9 mouse cellular contexts compared by ENCODE assay signal in the genomic region with DNA sequence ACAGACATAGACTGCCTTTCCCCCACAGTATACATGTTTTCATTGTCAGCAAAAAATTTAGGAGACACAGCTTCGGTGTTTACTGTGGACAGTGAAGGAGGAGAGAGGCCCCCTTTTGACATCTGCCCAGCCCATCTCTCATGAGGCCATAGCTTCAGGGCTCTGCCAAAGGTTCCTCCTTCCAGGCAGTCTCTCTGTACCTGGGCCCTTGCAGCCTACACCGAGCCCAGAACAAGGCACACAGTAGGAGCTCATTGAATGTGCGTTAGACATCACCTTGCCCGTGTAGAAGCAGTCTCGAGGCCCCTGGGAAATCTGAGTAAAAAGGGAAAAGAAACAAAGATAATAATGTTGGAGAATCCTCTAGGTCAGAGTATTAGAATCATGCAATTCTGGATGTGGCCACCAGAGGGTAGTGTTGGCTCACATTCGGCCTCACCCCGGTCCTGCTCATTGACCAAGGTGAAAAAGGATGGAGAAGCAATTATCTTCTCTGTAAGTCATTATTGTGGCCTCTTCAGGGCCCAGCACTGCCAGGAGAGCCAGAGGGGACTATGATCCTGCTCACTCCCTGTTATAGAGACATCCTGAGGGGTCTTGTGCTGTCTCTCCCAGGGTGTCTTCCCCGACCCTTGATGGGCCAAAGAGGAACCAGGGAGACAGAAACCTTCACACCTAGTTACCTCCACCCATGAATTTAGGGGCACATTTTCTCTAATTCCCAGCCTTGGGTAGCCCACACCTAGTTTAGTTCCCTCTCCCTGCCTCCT. TPM values are rescaled to one million over a fixed set of nuclear protein-coding genes. Genes with fewer than 3 reads are reported as not detected.
DNase-seq lines count a peak whose midpoint lies in the region; ATAC-seq and TF ChIP-seq lines count a peak whose summit lies in the region.
"Had no signal": no experiment of that assay in that cellular context is flagged by ENCODE, and none has a peak within 500 bp of the region (broad histone marks: within the 10 kb centered on the region; RNA-seq: fewer than 3 reads in every experiment).

No protein-coding gene starts in this region.

- TF ChIP-seq CTCF in MEL (IDR thresholded peaks at IDR 0.05 in 2 of 3, conservative IDR thresholded peaks at IDR 0.05 in 1 of 3; ENCODE audit: control insufficient read depth in 1 of 3, insufficient read depth in 1 of 3, low read depth in 2 of 3, low read length in 3 of 3, poor library complexity in 1 of 3, severe bottlenecking in 1 of 3), result peak; percentile 93 to 99 (median 94)
- TF ChIP-seq CTCF in lung, embryonic 14.5 days (IDR thresholded peaks at IDR 0.05; ENCODE audit: low read depth), result peak; percentile 93

- H3K79me2 ChIP-seq in MEL (ENCODE audit: control insufficient read depth, insufficient read depth, low read length, poor library complexity), result no peaks in the 10 kb centered on the region

- H3K27ac ChIP-seq in MEL (ENCODE audit: control insufficient read depth, low read depth, low read length), result no peak overlapping the region
- H3K27ac ChIP-seq in lung, embryonic 14.5 days (ENCODE audit: low read depth), result no peak overlapping the region

- H3K27me3 ChIP-seq in MEL (ENCODE audit: control insufficient read depth in 1 of 2, insufficient read depth in 2 of 2, low read length in 2 of 2), result peaks cover 0 to 1% of the 10 kb centered on the region in 2 experiments; a peak in 2 of 4 replicates
- peaks cover 12% of the 10 kb centered on the region for H3K27me3 ChIP-seq in lung, embryonic 14.5 days (ENCODE audit: insufficient read depth, low read length)

- no peak overlapping the region for H3K4me2 ChIP-seq in lung, embryonic 14.5 days

- no peaks in the 10 kb centered on the region for H3K4me1 ChIP-seq in MEL (ENCODE audit: control insufficient read depth in 1 of 2, insufficient read depth in 2 of 2, low read length in 2 of 2)
- no peaks in the 10 kb centered on the region for H3K4me1 ChIP-seq in lung, embryonic 14.5 days (ENCODE audit: insufficient read depth)

- no peaks in the 10 kb centered on the region for H3K9me3 ChIP-seq in MEL (replicated peaks; ENCODE audit: insufficient read depth, low read length)
- no peaks in the 10 kb centered on the region for H3K9me3 ChIP-seq in lung, embryonic 14.5 days (ENCODE audit: low read depth, low read length)

- 13% methylated on average over 8 of the region's 8 CpGs for WGBS in lung, embryonic 14.5 days

- peak; percentile 82 for DNase-seq in MEL (ENCODE audit: low read depth, low spot score)
- peak; percentile 42 for DNase-seq in c-Kit-negative CD71-positive TER-119-positive erythroid progenitor cells, embryonic 14.5 days (ENCODE audit: low read depth, low spot score)
- DNase-seq in heart, postnatal 10 days, result peak; percentile 82 to 91
- peak; percentile 73 to 87 for DNase-seq in kidney, postnatal 36 days
- DNase-seq in lung, embryonic 14.5 days, result peak; percentile 90
- peak; percentile 80 for DNase-seq in ovary, postnatal 14 days (ENCODE audit: low spot score)
- DNase-seq in thymus, postnatal 14 days, result peak; percentile 80

- intact Hi-C loops in heart, postnatal 10 days (cut with DNase I), result loop anchor here (1.0 to 2.0 kb wide), 2 partner anchors 46 to 110 kb away; a partner anchor contains a TSS

- TF ChIP-seq RAD21 in MEL (IDR thresholded peaks at IDR 0.05; ENCODE audit: low read depth, low read length), result peak; percentile 100

- no peaks in the 10 kb centered on the region for H3K36me3 ChIP-seq in MEL (ENCODE audit: control insufficient read depth in 1 of 2, insufficient read depth in 2 of 2, low read length in 2 of 2)
- H3K36me3 ChIP-seq in lung, embryonic 14.5 days (ENCODE audit: insufficient read depth), result no peaks in the 10 kb centered on the region

- H3K9ac ChIP-seq in MEL (ENCODE audit: control insufficient read depth, low read depth, low read length, poor library complexity, severe bottlenecking), result no peak overlapping the region
- H3K9ac ChIP-seq in lung, embryonic 14.5 days, result no peak overlapping the region

- H3K4me3 ChIP-seq in MEL (ENCODE audit: control insufficient read depth in 1 of 2, insufficient read depth in 1 of 2, low read depth in 2 of 2, low read length in 2 of 2), result no peak overlapping the region
- no peak overlapping the region for H3K4me3 ChIP-seq in lung, embryonic 14.5 days (ENCODE audit: low read depth, low read length)

- peak; percentile 63; the same call in 1 of the 2 replicates for ATAC-seq in erythroid progenitor cell, adult 5-6 weeks (replicated peaks; ENCODE audit: low FRiP score, poor library complexity, severe bottlenecking)
- ATAC-seq in lung, embryonic 14.5 days (ENCODE audit: insufficient read depth), result peak; percentile 46; the same call in 1 of the 2 replicates

- TF ChIP-seq POLR2A in MEL (IDR thresholded peaks at IDR 0.05; ENCODE audit: control insufficient read depth in 1 of 2, insufficient read depth in 1 of 2, low read depth in 1 of 2, low read length in 2 of 2, poor library complexity in 1 of 2), result no peak

- TF ChIP-seq EP300 in MEL (IDR thresholded peaks at IDR 0.05; ENCODE audit: low read depth in 1 of 2, low read length in 2 of 2), result no peak

TF ChIP-seq in MEL, 35 proteins besides CTCF, POLR2A, EP300 and RAD21 (continues in another document):
- TF ChIP-seq TBP (IDR thresholded peaks at IDR 0.05; ENCODE audit: low read depth, low read length) (peak; percentile 33; the same call in 1 of the 2 replicates), SMC3 (IDR thresholded peaks at IDR 0.05; ENCODE audit: low read depth, low read length) (peak; percentile 92), MAZ (IDR thresholded peaks at IDR 0.05; ENCODE audit: low read depth, low read length) (0 out of 2 replicates have a peak, but pooled peaks have one; percentile 11), ZC3H11A (IDR thresholded peaks at IDR 0.05; ENCODE audit: low read depth, low read length) (peak; percentile 93), MAFK (IDR thresholded peaks at IDR 0.05; ENCODE audit: borderline replicate concordance, low read depth, low read length) (no peak), SIN3A (IDR thresholded peaks at IDR 0.05; ENCODE audit: low read length) (peak; percentile 56; the same call in 1 of the 2 replicates), ETS1 (IDR thresholded peaks at IDR 0.05; ENCODE audit: low read depth, low read length) (no peak), GABPA (IDR thresholded peaks at IDR 0.05; ENCODE audit: low read depth, low read length) (no peak), MYB (IDR thresholded peaks at IDR 0.05; ENCODE audit: low read depth, low read length) (no peak), E2F4 (IDR thresholded peaks at IDR 0.05; ENCODE audit: borderline replicate concordance, low read depth, low read length) (no peak), USF2 (IDR thresholded peaks at IDR 0.05; ENCODE audit: borderline replicate concordance in 1 of 2, insufficient read depth in 1 of 2, low read depth in 1 of 2, low read length in 2 of 2) (no peak), MXI1 (IDR thresholded peaks at IDR 0.05; ENCODE audit: low read depth, low read length) (no peak), POLR2AphosphoS2 (IDR thresholded peaks at IDR 0.05; ENCODE audit: low read length) (no peak), KAT2A (conservative IDR thresholded peaks at IDR 0.05; ENCODE audit: low read depth, low read length) (no peak), ZNF384 (IDR thresholded peaks at IDR 0.05; ENCODE audit: low read depth, low read length) (no peak), USF1 (IDR thresholded peaks at IDR 0.05; ENCODE audit: low read depth, low read length) (no peak)

RNA-seq across cellular contexts. Expression of a gene that starts 6.5 kb away (rescaled TPM):
- total RNA-seq in MEL (2012; rRNA removed), result 6.6 and 10.9 TPM in 2 replicates
- polyA plus RNA-seq in MEL (2012; ENCODE audit: insufficient read depth in 1 of 2, insufficient read length in 2 of 2, low read depth in 1 of 2, low replicate concordance in 2 of 2, missing spikeins in 1 of 2), result 10 to 100 TPM in 1 of 2 experiments, not detected in 1; 34.8 TPM
- not detected in 2 replicates for total RNA-seq in erythroid progenitor cell, adult 5-6 weeks (2015; ENCODE audit: low replicate concordance)
- 0.13 TPM in 1 of 2 replicates, not detected in the other for total RNA-seq in erythroid progenitor cell, adult 5-6 weeks (2017; ENCODE audit: low replicate concordance)
- total RNA-seq in heart, postnatal 10 days (2021), result 1 to 10 TPM; 1.4 TPM
- polyA plus RNA-seq in lung, embryonic 14.5 days (2014; fragmentation: Nextera tagmentation; extraction: Ambion mirVana), result 8.7 and 9.6 TPM in 2 replicates

RNA-seq across cellular contexts. Expression of a gene that starts 28.2 kb away (rescaled TPM):
- total RNA-seq in MEL (2012; rRNA removed), result not detected in 2 replicates
- polyA plus RNA-seq in MEL (2012; ENCODE audit: insufficient read depth in 1 of 2, insufficient read length in 2 of 2, low read depth in 1 of 2, low replicate concordance in 2 of 2, missing spikeins in 1 of 2), result not detected
- total RNA-seq in erythroid progenitor cell, adult 5-6 weeks (2015; ENCODE audit: low replicate concordance), result not detected in 2 replicates
- total RNA-seq in erythroid progenitor cell, adult 5-6 weeks (2017; ENCODE audit: low replicate concordance), result not detected in 2 replicates
- not detected for total RNA-seq in heart, postnatal 10 days (2021)
- polyA plus RNA-seq in lung, embryonic 14.5 days (2014; fragmentation: Nextera tagmentation; extraction: Ambion mirVana), result not detected in 2 replicates
- total RNA-seq: left cerebral cortex, adult 8-10 months had no signal

RNA-seq across cellular contexts. Expression of a gene that starts 35.2 kb away (rescaled TPM):
- 1.0 and 1.4 TPM in 2 replicates for total RNA-seq in MEL (2012; rRNA removed)
- 1 to 10 TPM in 1 of 2 experiments, not detected in 1; 8.5 TPM for polyA plus RNA-seq in MEL (2012; ENCODE audit: insufficient read depth in 1 of 2, insufficient read length in 2 of 2, low read depth in 1 of 2, low replicate concordance in 2 of 2, missing spikeins in 1 of 2)
- total RNA-seq in erythroid progenitor cell, adult 5-6 weeks (2015; ENCODE audit: low replicate concordance), result 7.2 and 10.1 TPM in 2 replicates
- 1.9 and 5.5 TPM in 2 replicates for total RNA-seq in erythroid progenitor cell, adult 5-6 weeks (2017; ENCODE audit: low replicate concordance)
- 100 to 1,000 TPM; 252 to 286 TPM for total RNA-seq in heart, postnatal 10 days (2021)
- polyA plus RNA-seq in lung, embryonic 14.5 days (2014; fragmentation: Nextera tagmentation; extraction: Ambion mirVana), result 88.3 and 93.1 TPM in 2 replicates

RNA-seq across cellular contexts. Expression of a gene that starts 42.7 kb away (rescaled TPM):
- 320 and 383 TPM in 2 replicates for total RNA-seq in MEL (2012; rRNA removed)
- polyA plus RNA-seq in MEL (2012; ENCODE audit: insufficient read depth in 1 of 2, insufficient read length in 2 of 2, low read depth in 1 of 2, low replicate concordance in 2 of 2, missing spikeins in 1 of 2), result 100 to 1,000 TPM; 289 to 926 TPM
- 1,616 and 1,886 TPM in 2 replicates for total RNA-seq in erythroid progenitor cell, adult 5-6 weeks (2015; ENCODE audit: low replicate concordance)
- 389 and 952 TPM in 2 replicates for total RNA-seq in erythroid progenitor cell, adult 5-6 weeks (2017; ENCODE audit: low replicate concordance)
- 1,000 to 10,000 TPM; 1,270 to 1,308 TPM for total RNA-seq in heart, postnatal 10 days (2021)
- 1,908 and 1,918 TPM in 2 replicates for polyA plus RNA-seq in lung, embryonic 14.5 days (2014; fragmentation: Nextera tagmentation; extraction: Ambion mirVana)

RNA-seq across cellular contexts. Expression of a gene that starts 52.2 kb away (rescaled TPM):
- not detected in 2 replicates for total RNA-seq in MEL (2012; rRNA removed)
- under 1 TPM in 1 of 2 experiments, not detected in 1; 0.88 TPM for polyA plus RNA-seq in MEL (2012; ENCODE audit: insufficient read depth in 1 of 2, insufficient read length in 2 of 2, low read depth in 1 of 2, low replicate concordance in 2 of 2, missing spikeins in 1 of 2)
- total RNA-seq in erythroid progenitor cell, adult 5-6 weeks (2015; ENCODE audit: low replicate concordance), result not detected in 2 replicates
- not detected in 2 replicates for total RNA-seq in erythroid progenitor cell, adult 5-6 weeks (2017; ENCODE audit: low replicate concordance)
- total RNA-seq in heart, postnatal 10 days (2021), result 10 to 100 TPM; 24.4 to 27.3 TPM
- 64.5 and 67.3 TPM in 2 replicates for polyA plus RNA-seq in lung, embryonic 14.5 days (2014; fragmentation: Nextera tagmentation; extraction: Ambion mirVana)

Comparison
In these comparisons a context has a peak if more than half of its experiments do, and no peak if none do; other contexts are left out.
1. RNA of a gene that starts 35.2 kb away (total RNA-seq): 252 to 286 TPM in heart, postnatal 10 days; 1.9 to 10.1 TPM in erythroid progenitor cell, adult 5-6 weeks and 1.0 to 1.4 TPM in MEL; every median in the first group is over 10 times any median in the second.
2. Peak in every context shown above with its lines, with median percentiles within 50 percentile points of each other: DNase-seq.